Mouse (Mus musculus) intestine, embryonic 16.5 days (tissue): Measurements from ENCODE around the gene Fosl2. TPM values are rescaled to one million over a fixed set of nuclear protein-coding genes. Genes with fewer than 3 reads are reported as not detected.

ENCODE experiments used
- ATAC-seq: fragments of 200-750 bp; cut with Nextera tagmentation; 2 replicates; pipeline ENCODE4 v1.8.0; 2017; ENCODE audit warnings: moderate TSS enrichment, moderate library complexity
- H3K27ac ChIP-seq: fragments of 300-500 bp; sonication (generic); 2 replicates; pipeline ENCODE4 v1.5.1; 2014; ENCODE audit warnings: mild to moderate bottlenecking, low read length
- H3K27me3 ChIP-seq: fragments of 300-500 bp; sonication (generic); replicated peaks from 2 replicates; pipeline ENCODE4 v1.6.1; 2014; ENCODE audit warnings: low read length, control low read depth, mixed read lengths; ENCODE audit not compliant: control insufficient read depth, insufficient read depth
- H3K36me3 ChIP-seq: fragments of 300-500 bp; sonication (generic); 2 replicates; pipeline ENCODE4 v1.6.1; 2014; ENCODE audit warnings: low read length, control low read depth; ENCODE audit not compliant: control insufficient read depth, insufficient read depth
- H3K4me1 ChIP-seq: fragments of 300-500 bp; sonication (generic); 2 replicates; pipeline ENCODE4 v1.6.1; 2014; ENCODE audit warnings: low read length, control low read depth, mixed read lengths; ENCODE audit not compliant: control insufficient read depth, insufficient read depth
- H3K4me2 ChIP-seq: fragments of 300-500 bp; sonication (generic); 2 replicates; pipeline ENCODE4 v1.6.1; 2014; ENCODE audit warnings: low read depth, low read length, control low read depth
- H3K4me3 ChIP-seq: fragments of 300-500 bp; sonication (generic); 2 replicates; pipeline ENCODE4 v1.5.1; 2014; ENCODE audit warnings: mild to moderate bottlenecking, low read length
- H3K9ac ChIP-seq: fragments of 300-500 bp; sonication (generic); 2 replicates; pipeline ENCODE4 v1.6.1; 2014; ENCODE audit warnings: low read depth, low read length
- H3K9me3 ChIP-seq: fragments of 300-500 bp; sonication (generic); 2 replicates; pipeline ENCODE4 v1.6.1; 2016; ENCODE audit warnings: low read length, control low read depth; ENCODE audit not compliant: control insufficient read depth
- WGBS: fragments of 180-500 bp; shearing (Covaris S2); extraction: QIAGEN DNeasy Blood & Tissue Kit; methylation state at CpG from one replicate; pipeline ENCODE4 v1.1.7; 2014; 5-methylcytosine and 5-hydroxymethylcytosine counted together
- polyA plus RNA-seq: library from polyadenylated mRNA; unstranded; fragments of >200 nt; fragmentation: Nextera tagmentation; extraction: Ambion mirVana; gene quantifications from 2 replicates; pipeline ENCODE4 v1.2.1, GENCODE M21; 2015

Gene Fosl2
- polyA plus RNA-seq, 1 experiment from 2014 or later = 5.7 TPM

DNA sequence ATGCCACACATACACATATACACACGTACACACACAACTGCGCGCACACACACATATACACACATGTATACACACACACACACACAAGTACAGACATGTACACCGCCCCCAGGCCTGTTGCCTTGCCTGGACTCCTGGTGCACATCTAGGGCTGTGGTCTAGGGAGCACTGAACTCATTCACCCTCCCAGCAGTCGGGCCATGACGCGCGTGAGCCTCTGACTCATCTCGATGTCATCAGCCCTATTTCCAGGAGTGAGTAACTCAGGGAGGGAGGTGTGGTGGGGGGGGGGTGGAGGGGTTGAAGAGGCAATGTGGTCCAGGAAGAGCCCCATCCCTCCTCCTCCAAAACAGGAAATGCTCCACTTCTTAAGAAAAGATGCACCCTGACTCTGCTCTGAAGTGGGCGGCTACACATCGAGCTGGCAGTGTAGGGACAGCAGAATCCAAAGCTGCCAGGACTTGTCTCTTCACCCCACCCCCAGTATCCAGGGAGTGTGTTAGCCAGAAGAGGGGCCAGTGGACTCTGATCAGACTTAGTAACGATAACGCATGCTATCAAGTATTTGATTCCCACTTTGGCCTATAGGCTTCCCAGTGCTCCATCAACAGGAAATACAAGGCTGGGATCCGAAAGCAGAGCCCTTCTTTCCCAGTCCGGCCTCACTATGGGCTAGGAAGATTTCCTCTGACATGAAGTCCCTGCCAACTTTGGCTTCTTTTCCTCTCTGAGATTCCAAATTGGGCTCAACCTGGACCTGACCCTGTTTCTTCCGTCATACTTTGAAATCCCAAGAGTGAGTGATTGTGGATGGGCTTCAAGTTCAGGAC lies 56.6 kb downstream of the Fosl2 start:
- no peak overlapping the region for H3K4me2 ChIP-seq
- H3K27ac ChIP-seq = no peak overlapping the region; the same call in 1 of the 2 replicates

DNA sequence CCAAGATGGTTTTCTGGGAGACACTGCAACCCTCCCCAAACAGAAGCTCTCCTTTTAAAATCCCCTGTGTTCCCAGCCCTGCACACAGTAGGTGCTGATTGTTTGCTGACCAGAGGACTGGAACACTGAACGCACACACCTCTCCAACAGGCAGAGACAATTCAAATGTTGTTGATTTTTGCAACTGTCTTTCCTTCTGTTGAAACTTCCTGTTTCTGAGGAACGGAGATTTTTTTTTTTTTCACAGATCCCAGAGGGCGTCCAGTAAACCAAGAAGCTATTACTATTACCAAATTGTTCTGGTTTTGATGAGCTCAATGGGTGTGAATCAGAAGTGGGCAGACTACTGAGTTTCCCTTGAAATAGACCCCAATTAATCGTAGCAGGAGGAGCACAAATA lies 58.6 kb downstream of the Fosl2 start:
- Histone ChIP-seq H3K27me3 (no peaks in the 10 kb centered on the region), H3K27ac (no peak overlapping the region), H3K4me3 (no peak overlapping the region), H3K9ac (no peak overlapping the region), H3K9me3 (no peaks in the 10 kb centered on the region), H3K36me3 (no peaks in the 10 kb centered on the region), H3K4me1 (peaks cover 12% of the 10 kb centered on the region), H3K4me2 (no peak overlapping the region)
- ATAC-seq = no peak
- WGBS = 65% methylated on average over 4 of the region's 4 CpGs

More for the DNA sequence above, 56.6 kb downstream of the Fosl2 start:
- WGBS = 69% methylated on average over 16 of the region's 16 CpGs
- no peak overlapping the region for H3K9ac ChIP-seq
- H3K27me3 ChIP-seq = no peaks in the 10 kb centered on the region
- H3K9me3 ChIP-seq = no peaks in the 10 kb centered on the region
- ATAC-seq = peak; percentile 77
- H3K4me1 ChIP-seq = peaks cover 15% of the 10 kb centered on the region
- H3K36me3 ChIP-seq = no peaks in the 10 kb centered on the region
- no peak overlapping the region for H3K4me3 ChIP-seq

DNA sequence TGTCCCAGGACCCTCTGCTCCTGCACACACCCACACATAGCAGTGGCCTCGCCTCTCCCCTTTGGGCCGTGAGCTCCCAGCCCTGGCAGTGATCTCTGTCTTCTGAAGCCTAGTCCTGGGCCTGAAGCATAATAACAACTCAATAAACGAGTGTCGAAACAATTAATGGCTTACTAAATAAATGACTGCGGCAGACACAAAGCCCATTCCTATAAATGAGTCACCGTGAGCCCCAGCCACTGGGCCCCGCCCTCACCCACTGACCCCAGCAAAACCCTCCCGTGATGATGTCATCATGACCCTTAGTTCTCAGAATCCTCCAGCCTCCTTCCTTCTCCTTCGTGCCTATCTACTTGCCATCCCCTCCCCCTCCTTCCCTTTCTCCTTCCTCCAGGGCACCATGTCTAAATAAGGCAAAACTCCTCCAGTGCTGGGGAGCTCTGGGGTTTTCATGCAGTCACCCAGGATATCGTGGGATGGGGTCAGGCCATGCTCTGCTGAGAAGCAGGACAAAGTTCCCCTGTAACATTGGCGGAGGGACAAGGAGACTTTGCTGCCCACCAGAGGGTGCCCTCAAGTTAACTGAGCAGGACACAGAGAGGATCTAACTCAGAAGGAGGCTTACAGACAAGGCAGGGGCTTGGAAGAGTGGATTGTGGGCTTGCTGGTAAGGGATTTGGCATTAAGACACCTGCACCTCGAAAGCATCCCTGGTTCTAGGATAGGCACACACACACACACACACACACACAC lies 60.4 kb downstream of the Fosl2 start:
- peaks cover 12% of the 10 kb centered on the region for H3K4me1 ChIP-seq
- H3K9me3 ChIP-seq = no peaks in the 10 kb centered on the region
- peak; percentile 50 for ATAC-seq
- no peaks in the 10 kb centered on the region for H3K27me3 ChIP-seq
- 49% methylated on average over 12 of the region's 12 CpGs for WGBS
- no peak overlapping the region for H3K9ac ChIP-seq
- 0 out of 2 replicates have a peak overlapping the region, but pooled peaks have one; percentile 36 for H3K27ac ChIP-seq
- no peaks in the 10 kb centered on the region for H3K36me3 ChIP-seq
- H3K4me3 ChIP-seq = no peak overlapping the region
- no peak overlapping the region for H3K4me2 ChIP-seq

DNA sequence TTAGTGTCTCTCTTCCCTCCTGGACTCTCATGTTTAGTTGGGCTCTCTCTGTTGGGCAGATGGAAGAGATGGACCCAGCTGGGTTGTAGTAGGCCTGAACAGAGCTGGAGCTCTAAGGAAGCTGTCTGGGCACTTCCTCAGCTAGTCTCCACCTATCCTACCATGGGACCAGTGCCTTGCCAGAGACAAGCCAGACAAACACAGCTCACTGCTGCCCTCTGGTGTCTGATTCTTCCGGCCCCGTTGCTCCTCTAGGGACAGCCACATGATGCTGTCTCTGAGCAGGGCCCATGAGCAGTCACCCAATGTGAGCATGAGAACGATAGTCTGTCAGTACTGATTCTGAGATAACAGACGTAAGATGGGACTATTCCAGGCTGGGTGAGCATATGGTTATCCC lies 62.1 kb downstream of the Fosl2 start:
- H3K4me2 ChIP-seq = no peak overlapping the region
- no peaks in the 10 kb centered on the region for H3K27me3 ChIP-seq
- no peak overlapping the region for H3K4me3 ChIP-seq
- peak; percentile 77 for ATAC-seq
- 22% methylated on average over 4 of the region's 4 CpGs for WGBS
- H3K9me3 ChIP-seq = no peaks in the 10 kb centered on the region
- peaks cover 9% of the 10 kb centered on the region; the same call in 1 of the 2 replicates for H3K4me1 ChIP-seq
- H3K36me3 ChIP-seq = no peaks in the 10 kb centered on the region
- no peak overlapping the region for H3K27ac ChIP-seq
- H3K9ac ChIP-seq = no peak overlapping the region

DNA sequence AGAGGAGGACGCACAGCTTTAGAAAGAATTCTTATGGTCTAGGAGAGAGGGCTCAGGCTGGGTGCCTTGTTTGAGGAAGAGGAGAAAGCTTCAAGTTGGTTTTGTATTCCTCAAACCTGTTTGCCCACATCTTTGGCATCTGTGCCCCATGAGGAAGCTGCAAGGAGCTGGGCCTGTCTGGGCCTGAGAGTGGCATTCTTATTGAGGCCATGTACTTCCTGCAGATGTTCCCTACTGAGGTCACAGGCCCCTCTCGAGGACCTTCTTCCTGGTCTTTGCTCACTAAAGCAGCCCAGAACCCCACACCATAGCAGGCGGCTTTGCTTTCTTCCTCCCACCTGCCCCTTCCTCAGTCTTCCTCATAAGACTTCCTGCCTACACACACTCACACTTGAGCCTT lies 63.5 kb downstream of the Fosl2 start:
- Histone ChIP-seq H3K9me3 (no peaks in the 10 kb centered on the region), H3K9ac (no peak overlapping the region), H3K27me3 (no peaks in the 10 kb centered on the region), H3K4me1 (peaks cover 9% of the 10 kb centered on the region; the same call in 1 of the 2 replicates), H3K27ac (no peak overlapping the region), H3K4me2 (no peak overlapping the region), H3K36me3 (no peaks in the 10 kb centered on the region), H3K4me3 (no peak overlapping the region)
- WGBS = 83% methylated on average over 3 of the region's 3 CpGs
- ATAC-seq = no peak

DNA sequence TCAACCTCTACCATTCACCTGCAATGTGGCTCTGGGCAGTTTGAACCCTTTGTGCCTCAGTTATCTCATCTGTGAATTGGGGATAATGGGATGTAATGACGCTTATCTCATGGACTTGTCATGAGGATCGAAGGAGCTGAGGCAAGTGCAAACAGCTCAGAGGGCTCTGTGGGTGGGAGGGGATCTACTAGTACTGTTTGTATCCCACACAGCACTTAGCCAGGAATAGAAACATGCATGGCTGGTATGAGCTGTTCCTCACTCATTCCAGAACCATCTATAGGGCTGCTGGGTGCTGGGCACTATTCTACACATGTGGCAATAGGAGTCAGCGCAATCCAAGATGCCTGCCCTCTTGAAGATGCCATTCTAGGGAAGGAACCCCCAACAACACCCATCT lies 64.0 kb downstream of the Fosl2 start:
- Histone ChIP-seq H3K27me3 (no peaks in the 10 kb centered on the region), H3K36me3 (no peaks in the 10 kb centered on the region), H3K9ac (no peak overlapping the region), H3K4me1 (peaks cover 9% of the 10 kb centered on the region; the same call in 1 of the 2 replicates), H3K27ac (no peak overlapping the region), H3K9me3 (no peaks in the 10 kb centered on the region), H3K4me2 (no peak overlapping the region), H3K4me3 (no peak overlapping the region)
- ATAC-seq = no peak
- WGBS = 93% methylated on average over 3 of the region's 3 CpGs

DNA sequence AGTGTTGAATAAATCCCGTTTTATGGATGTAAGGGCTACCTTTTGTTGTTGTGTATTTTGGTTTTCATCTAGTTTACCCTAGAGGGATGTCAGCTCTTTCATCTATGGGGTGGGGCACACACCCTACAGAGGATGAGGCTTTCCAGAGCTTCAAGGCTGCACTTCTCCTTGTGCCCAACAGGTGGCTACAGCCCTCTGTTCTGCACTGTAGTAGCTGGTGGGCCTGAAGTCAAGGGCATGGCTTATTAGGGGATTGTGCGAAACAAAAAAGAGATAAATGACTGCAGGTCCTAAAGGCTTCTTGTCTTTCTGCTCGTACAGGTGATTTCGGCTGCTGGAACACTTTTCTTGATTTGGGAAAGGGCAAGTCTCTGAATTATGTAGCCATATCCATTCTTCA lies 69.1 kb downstream of the Fosl2 start:
- H3K4me1 ChIP-seq = no peaks in the 10 kb centered on the region
- no peak overlapping the region for H3K9ac ChIP-seq
- no peak overlapping the region for H3K27ac ChIP-seq
- ATAC-seq = no peak
- H3K9me3 ChIP-seq = no peaks in the 10 kb centered on the region
- WGBS = 69% methylated on average over 4 of the region's 4 CpGs
- H3K27me3 ChIP-seq = no peaks in the 10 kb centered on the region
- no peak overlapping the region for H3K4me2 ChIP-seq
- H3K4me3 ChIP-seq = no peak overlapping the region
- no peaks in the 10 kb centered on the region for H3K36me3 ChIP-seq

DNA sequence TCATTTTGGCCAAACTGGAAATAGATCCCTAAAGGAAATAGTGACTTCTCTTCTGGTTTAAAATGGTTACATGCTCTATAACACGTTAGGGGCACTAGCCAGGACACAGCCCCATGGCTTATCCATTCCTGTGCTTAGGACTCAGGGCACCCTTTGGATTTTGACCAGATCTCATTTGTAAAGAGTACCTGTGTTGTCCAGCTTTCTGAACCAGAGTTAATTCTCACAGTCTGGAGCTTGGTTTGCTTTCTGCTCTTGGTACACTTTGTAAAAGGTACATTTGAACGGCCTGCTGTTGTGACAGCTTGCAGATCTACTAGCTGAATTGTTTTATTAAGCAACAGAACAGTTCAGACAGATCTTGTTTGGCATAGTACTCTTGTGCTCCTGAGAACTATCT lies 71.1 kb downstream of the Fosl2 start:
- ATAC-seq = no peak
- WGBS = 61% methylated on average over 2 of the region's 2 CpGs

More for the DNA sequence above, 71.1 kb downstream of the Fosl2 start:
- H3K9ac ChIP-seq = no peak overlapping the region
- H3K9me3 ChIP-seq = no peaks in the 10 kb centered on the region
- H3K4me3 ChIP-seq = no peak overlapping the region
- H3K27ac ChIP-seq = no peak overlapping the region
- H3K27me3 ChIP-seq = no peaks in the 10 kb centered on the region
- H3K4me1 ChIP-seq = no peaks in the 10 kb centered on the region
- no peak overlapping the region for H3K4me2 ChIP-seq
- H3K36me3 ChIP-seq = no peaks in the 10 kb centered on the region
